Mouse (Mus musculus): Measurements from ENCODE around the gene Wfdc3. TPM values are rescaled to one million over a fixed set of nuclear protein-coding genes. Genes with fewer than 3 reads are reported as not detected.
A peak's percentile ranks its signal among the peaks of the same experiment; 100 is the strongest.

The Wfdc3 gene
- polyA plus RNA-seq, 1 experiment = not detected

GRCm38 (mm10) chr2:164762593-164762992 is 16.9 kb upstream of the Wfdc3 start:
- peaks cover 2% of the 10 kb centered on the region; the same call in 1 of the 2 replicates for H3K4me1 ChIP-seq (ENCODE audit: control insufficient read depth, insufficient read depth, insufficient read length, low read length)
- no peak overlapping the region for H3K27ac ChIP-seq (replicated peaks; ENCODE audit: low read depth, low read length)
- no peak overlapping the region for H3K4me3 ChIP-seq (ENCODE audit: insufficient read depth, low read depth, low read length)

GRCm38 (mm10) chr2:164761971-164762370 is 16.2 kb upstream of the Wfdc3 start:
- Histone ChIP-seq H3K4me3 (ENCODE audit: insufficient read depth, low read depth, low read length) (no peak overlapping the region), H3K4me1 (ENCODE audit: control insufficient read depth, insufficient read depth, insufficient read length, low read length) (peaks cover 2% of the 10 kb centered on the region; the same call in 1 of the 2 replicates), H3K27ac (replicated peaks; ENCODE audit: low read depth, low read length) (no peak overlapping the region)

GRCm38 (mm10) chr2:164761502-164761901 is 15.8 kb upstream of the Wfdc3 start:
- Histone ChIP-seq H3K4me3 (ENCODE audit: insufficient read depth, low read depth, low read length) (no peak overlapping the region), H3K4me1 (ENCODE audit: control insufficient read depth, insufficient read depth, insufficient read length, low read length) (peaks cover 2% of the 10 kb centered on the region; the same call in 1 of the 2 replicates), H3K27ac (replicated peaks; ENCODE audit: low read depth, low read length) (no peak overlapping the region)

- no peak overlapping the region for H3K4me3 ChIP-seq (ENCODE audit: insufficient read depth, low read depth, low read length)
- no peak overlapping the region for H3K27ac ChIP-seq (replicated peaks; ENCODE audit: low read depth, low read length)
- peaks cover 2% of the 10 kb centered on the region; the same call in 1 of the 2 replicates for H3K4me1 ChIP-seq (ENCODE audit: control insufficient read depth, insufficient read depth, insufficient read length, low read length)
These were observed 14.5 kb upstream of the Wfdc3 start for GRCm38 (mm10) chr2:164760059-164760833.

- Histone ChIP-seq H3K4me1 (ENCODE audit: control insufficient read depth, insufficient read depth, insufficient read length, low read length) (peaks cover 2% of the 10 kb centered on the region; the same call in 1 of the 2 replicates), H3K27ac (replicated peaks; ENCODE audit: low read depth, low read length) (no peak overlapping the region), H3K4me3 (ENCODE audit: insufficient read depth, low read depth, low read length) (no peak overlapping the region)
These were observed 13.0 kb upstream of the Wfdc3 start for GRCm38 (mm10) chr2:164758692-164759091.

GRCm38 (mm10) chr2:164757841-164758240 is 12.1 kb upstream of the Wfdc3 start:
- H3K27ac ChIP-seq (replicated peaks; ENCODE audit: low read depth, low read length) = no peak overlapping the region
- H3K4me1 ChIP-seq (ENCODE audit: control insufficient read depth, insufficient read depth, insufficient read length, low read length) = peaks cover 2% of the 10 kb centered on the region; the same call in 1 of the 2 replicates
- no peak overlapping the region for H3K4me3 ChIP-seq (ENCODE audit: insufficient read depth, low read depth, low read length)

- Histone ChIP-seq H3K27ac (replicated peaks; ENCODE audit: low read depth, low read length) (no peak overlapping the region), H3K4me1 (ENCODE audit: control insufficient read depth, insufficient read depth, insufficient read length, low read length) (no peaks in the 10 kb centered on the region), H3K4me3 (ENCODE audit: insufficient read depth, low read depth, low read length) (no peak overlapping the region)
These were observed 9.1 kb upstream of the Wfdc3 start for GRCm38 (mm10) chr2:164754800-164755199.

- Histone ChIP-seq H3K4me3 (ENCODE audit: insufficient read depth, low read depth, low read length) (no peak overlapping the region), H3K27ac (replicated peaks; ENCODE audit: low read depth, low read length) (no peak overlapping the region)
These were observed 8.4 kb upstream of the Wfdc3 start for GRCm38 (mm10) chr2:164754105-164754504.

GRCm38 (mm10) chr2:164752454-164752853 is 6.7 kb upstream of the Wfdc3 start:
- Histone ChIP-seq H3K4me1 (ENCODE audit: control insufficient read depth, insufficient read depth, insufficient read length, low read length) (no peaks in the 10 kb centered on the region), H3K4me3 (ENCODE audit: insufficient read depth, low read depth, low read length) (no peak overlapping the region), H3K27ac (replicated peaks; ENCODE audit: low read depth, low read length) (no peak overlapping the region)

More at GRCm38 (mm10) chr2:164754105-164754504, 8.4 kb upstream of the Wfdc3 start:
- no peaks in the 10 kb centered on the region for H3K4me1 ChIP-seq (ENCODE audit: control insufficient read depth, insufficient read depth, insufficient read length, low read length)

- Histone ChIP-seq H3K4me1 (ENCODE audit: control insufficient read depth, insufficient read depth, insufficient read length, low read length) (peaks cover 4% of the 10 kb centered on the region; the same call in 1 of the 2 replicates), H3K27ac (replicated peaks; ENCODE audit: low read depth, low read length) (no peak overlapping the region)
These were observed 3.3 kb upstream of the Wfdc3 start for GRCm38 (mm10) chr2:164748991-164749390.

GRCm38 (mm10) chr2:164748191-164748590 is 2.5 kb upstream of the Wfdc3 start:
- Histone ChIP-seq H3K4me1 (ENCODE audit: control insufficient read depth, insufficient read depth, insufficient read length, low read length) (peaks cover 4% of the 10 kb centered on the region; the same call in 1 of the 2 replicates), H3K27ac (replicated peaks; ENCODE audit: low read depth, low read length) (no peak overlapping the region), H3K4me3 (ENCODE audit: insufficient read depth, low read depth, low read length) (no peak overlapping the region)

More at GRCm38 (mm10) chr2:164748991-164749390, 3.3 kb upstream of the Wfdc3 start:
- no peak overlapping the region for H3K4me3 ChIP-seq (ENCODE audit: insufficient read depth, low read depth, low read length)

- peak overlapping the region; percentile 95 for H3K4me3 ChIP-seq (ENCODE audit: insufficient read depth, low read depth, low read length)
- H3K4me1 ChIP-seq (ENCODE audit: control insufficient read depth, insufficient read depth, insufficient read length, low read length) = peaks cover 4% of the 10 kb centered on the region; the same call in 1 of the 2 replicates
- H3K27ac ChIP-seq (replicated peaks; ENCODE audit: low read depth, low read length) = no peak overlapping the region
These were observed 962 bp upstream of the Wfdc3 start for GRCm38 (mm10) chr2:164746693-164747092.

- peaks cover 4% of the 10 kb centered on the region; the same call in 1 of the 2 replicates for H3K4me1 ChIP-seq (ENCODE audit: control insufficient read depth, insufficient read depth, insufficient read length, low read length)
- H3K27ac ChIP-seq (replicated peaks; ENCODE audit: low read depth, low read length) = no peak overlapping the region
- peak overlapping the region; percentile 95 for H3K4me3 ChIP-seq (ENCODE audit: insufficient read depth, low read depth, low read length)
These were observed 744 bp downstream of the Wfdc3 start for GRCm38 (mm10) chr2:164744987-164745386.

GRCm38 (mm10) chr2:164739876-164740275 is 5.9 kb downstream of the Wfdc3 start:
- no peaks in the 10 kb centered on the region for H3K4me1 ChIP-seq (ENCODE audit: control insufficient read depth, insufficient read depth, insufficient read length, low read length)
- H3K4me3 ChIP-seq (ENCODE audit: insufficient read depth, low read depth, low read length) = no peak overlapping the region
- H3K27ac ChIP-seq (replicated peaks; ENCODE audit: low read depth, low read length) = no peak overlapping the region

- H3K27ac ChIP-seq (replicated peaks; ENCODE audit: low read depth, low read length) = no peak overlapping the region
- H3K4me1 ChIP-seq (ENCODE audit: control insufficient read depth, insufficient read depth, insufficient read length, low read length) = no peaks in the 10 kb centered on the region
- H3K4me3 ChIP-seq (ENCODE audit: insufficient read depth, low read depth, low read length) = no peak overlapping the region
These were observed 8.2 kb downstream of the Wfdc3 start for GRCm38 (mm10) chr2:164737377-164738090.
